Mouse (Mus musculus) kidney, adult 11 months (tissue): ENCODE measurements around the gene Relch.

Experiments used
- DNase-seq: peaks from one replicate; pipeline ENCODE4 v3.0.0; 2022

Relch gene

GRCm38 (mm10) chr1:105800570-105800969, 136.9 kb downstream of the Relch start:
- DNase-seq = no peak

- DNase-seq = no peak
Observed at GRCm38 (mm10) chr1:105801252-105801651, 137.6 kb downstream of the Relch start.

GRCm38 (mm10) chr1:105802941-105803340, 139.3 kb downstream of the Relch start:
- DNase-seq = no peak

- no peak for DNase-seq
Observed at GRCm38 (mm10) chr1:105804285-105804684, 140.6 kb downstream of the Relch start.
